Mouse (Mus musculus): ENCODE data around the gene Ubp1.
A peak's percentile ranks its signal among the peaks of the same experiment; 100 is the strongest.

The Ubp1 gene

GRCm38 (mm10) chr9:114014034-114014433, 83.3 kb downstream of the Ubp1 start:
- DNase-seq (ENCODE audit: low spot score in 2 of 2): no peak

GRCm38 (mm10) chr9:114015724-114016123, 85.0 kb downstream of the Ubp1 start:
- no peak for DNase-seq (ENCODE audit: low spot score in 2 of 2)

DNA sequence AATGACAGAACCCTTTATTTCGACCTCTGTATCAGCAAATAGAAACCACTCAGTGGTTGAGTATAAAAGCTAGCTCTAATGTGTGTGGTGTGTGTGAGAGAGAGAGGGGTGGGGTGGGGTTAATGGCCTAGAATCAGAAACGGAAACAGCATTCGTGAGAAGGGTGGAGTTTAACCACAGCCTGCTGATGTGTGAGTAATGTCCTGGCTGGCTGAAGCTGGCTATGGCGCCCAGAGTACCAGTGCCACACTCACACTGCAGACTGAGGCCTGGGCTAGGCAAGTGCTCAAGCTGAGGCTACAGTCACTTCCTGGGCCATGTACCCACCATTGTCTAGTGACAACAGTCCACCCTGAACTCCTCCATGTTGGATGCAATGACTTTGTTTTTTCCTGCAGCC, 85.7 kb downstream of the Ubp1 start:
- no peak for DNase-seq (ENCODE audit: low spot score in 2 of 2)

- DNase-seq (ENCODE audit: low spot score in 2 of 2): no peak
Observed at GRCm38 (mm10) chr9:114019012-114019762, 88.5 kb downstream of the Ubp1 start.

DNA sequence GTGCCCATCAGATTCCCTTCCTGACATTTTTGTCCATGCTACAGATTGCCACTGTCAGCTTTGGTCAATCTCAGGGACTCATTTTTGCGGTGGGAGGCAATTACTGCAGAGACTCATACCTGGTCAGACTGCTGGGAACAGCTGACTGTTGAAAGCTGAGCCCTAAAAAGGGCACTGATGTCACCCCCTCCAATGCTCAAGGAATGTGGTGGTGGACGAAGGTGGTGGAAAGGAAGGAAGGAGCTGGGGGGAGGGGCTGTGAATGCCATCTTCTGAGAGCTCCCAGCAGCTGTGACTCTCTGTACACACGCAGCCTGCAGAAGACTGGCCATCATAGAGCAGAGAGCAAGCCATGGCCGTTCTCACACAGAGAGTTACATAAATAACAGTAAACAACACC, 91.4 kb downstream of the Ubp1 start:
- no peak for DNase-seq (ENCODE audit: low spot score in 2 of 2)

DNA sequence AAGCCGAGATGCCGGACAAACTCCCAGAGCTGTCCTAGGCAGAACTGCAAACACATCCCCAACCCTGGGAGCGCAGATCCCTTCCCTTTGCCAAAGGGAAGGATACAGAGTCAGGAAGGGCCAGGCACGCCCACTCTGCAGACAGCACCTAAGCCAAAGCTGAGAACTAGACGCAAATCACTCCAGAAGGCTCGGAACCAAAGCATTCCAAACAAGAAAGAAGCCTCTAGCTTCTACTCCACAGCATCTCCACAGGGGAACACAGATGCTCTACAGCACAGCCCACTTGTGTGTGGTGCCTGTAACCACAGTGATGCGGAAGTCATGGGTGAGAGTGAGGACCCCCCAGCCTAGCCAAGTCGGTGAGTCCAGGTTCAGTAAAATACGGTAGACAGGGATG, 94.4 kb downstream of the Ubp1 start:
- DNase-seq (ENCODE audit: low spot score in 2 of 2): no peak

DNA sequence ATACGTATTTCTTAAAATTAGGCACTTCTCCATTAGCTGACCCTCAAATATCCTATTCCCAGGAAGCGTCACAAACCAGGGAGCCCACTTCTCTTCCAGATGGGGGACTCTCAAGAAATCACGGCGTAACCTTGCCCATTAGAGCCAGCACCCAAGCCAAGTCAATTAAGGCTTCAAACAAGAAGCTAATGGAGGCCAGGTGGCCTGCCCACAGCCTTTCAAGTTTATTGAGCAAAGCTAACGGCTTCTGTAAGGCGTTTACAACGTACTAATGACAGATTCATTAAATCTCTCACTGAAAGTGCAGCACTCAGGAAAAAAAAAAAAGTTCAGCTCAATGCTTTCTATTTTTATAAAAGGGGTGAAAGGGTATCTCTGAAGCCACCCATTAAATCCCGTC, 95.1 kb downstream of the Ubp1 start:
- DNase-seq (ENCODE audit: low spot score in 2 of 2): no peak

GRCm38 (mm10) chr9:114026261-114026934, 95.7 kb downstream of the Ubp1 start:
- DNase-seq (ENCODE audit: low spot score in 2 of 2): peak; percentile 84 to 86

All from frontal cortex, postnatal 10 days (tissue).